Mouse (Mus musculus) embryo, embryonic 9.5 days (tissue): ENCODE measurements around the gene Dnase2a.

Experiments
- DNase-seq: peaks from one replicate; pipeline ENCODE4 v3.0.0-alpha.2; 2017; ENCODE audit errors: extremely low spot score

The Dnase2a gene

DNA sequence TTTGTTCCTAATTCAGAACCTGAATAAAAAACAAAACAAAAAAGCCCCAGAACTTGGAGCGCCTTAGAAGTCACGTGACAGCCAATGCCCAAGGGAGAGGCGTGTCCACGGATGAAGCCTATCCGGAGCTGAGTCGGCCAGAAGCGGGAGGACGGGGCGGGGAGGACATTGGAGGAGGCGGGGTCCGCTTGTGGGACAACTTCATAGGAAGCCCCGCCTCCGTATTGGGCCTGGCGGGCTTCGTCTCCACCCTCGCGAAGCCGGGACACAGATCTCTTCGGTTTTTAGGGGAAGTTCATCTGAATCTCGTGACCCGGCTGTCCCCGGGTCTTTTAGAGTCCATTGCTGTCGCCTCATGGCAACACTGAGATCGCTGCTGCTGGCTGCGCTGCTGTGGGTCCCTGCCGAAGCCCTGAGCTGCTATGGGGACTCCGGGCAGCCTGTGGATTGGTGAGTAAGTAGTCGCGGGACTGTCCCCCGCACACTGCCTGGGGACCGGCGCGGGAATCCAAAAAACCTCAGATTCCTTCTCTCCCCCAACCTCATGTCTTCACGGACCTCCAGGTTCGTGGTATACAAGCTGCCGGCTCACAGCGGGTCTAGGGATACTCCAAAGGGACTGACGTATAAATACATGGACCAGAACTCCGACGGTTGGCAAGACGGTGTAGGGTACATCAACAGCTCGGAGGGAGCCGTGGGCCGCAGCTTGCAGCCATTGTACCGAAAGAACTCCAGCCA, at the start of gene Dnase2a:
Gene Dnase2a, plus strand, starts transcription at position 140 of the 741 bp plus-strand sequence.
- DNase-seq, result peak; percentile 94

GRCm38 (mm10) chr8:84871376-84872308, 36.7 kb upstream of the Dnase2a start, which contains the start of gene Syce2:
TSS of gene Syce2 (plus strand) at chr8:84872111.
- peak; percentile 83 for DNase-seq

GRCm38 (mm10) chr8:84872309-84872965, 35.9 kb upstream of the Dnase2a start:
- peak; percentile 49 for DNase-seq

- no peak for DNase-seq
Observed at GRCm38 (mm10) chr8:84873016-84873415, 35.3 kb upstream of the Dnase2a start.

GRCm38 (mm10) chr8:84874339-84874738, 34.0 kb upstream of the Dnase2a start:
- DNase-seq, result no peak

DNA sequence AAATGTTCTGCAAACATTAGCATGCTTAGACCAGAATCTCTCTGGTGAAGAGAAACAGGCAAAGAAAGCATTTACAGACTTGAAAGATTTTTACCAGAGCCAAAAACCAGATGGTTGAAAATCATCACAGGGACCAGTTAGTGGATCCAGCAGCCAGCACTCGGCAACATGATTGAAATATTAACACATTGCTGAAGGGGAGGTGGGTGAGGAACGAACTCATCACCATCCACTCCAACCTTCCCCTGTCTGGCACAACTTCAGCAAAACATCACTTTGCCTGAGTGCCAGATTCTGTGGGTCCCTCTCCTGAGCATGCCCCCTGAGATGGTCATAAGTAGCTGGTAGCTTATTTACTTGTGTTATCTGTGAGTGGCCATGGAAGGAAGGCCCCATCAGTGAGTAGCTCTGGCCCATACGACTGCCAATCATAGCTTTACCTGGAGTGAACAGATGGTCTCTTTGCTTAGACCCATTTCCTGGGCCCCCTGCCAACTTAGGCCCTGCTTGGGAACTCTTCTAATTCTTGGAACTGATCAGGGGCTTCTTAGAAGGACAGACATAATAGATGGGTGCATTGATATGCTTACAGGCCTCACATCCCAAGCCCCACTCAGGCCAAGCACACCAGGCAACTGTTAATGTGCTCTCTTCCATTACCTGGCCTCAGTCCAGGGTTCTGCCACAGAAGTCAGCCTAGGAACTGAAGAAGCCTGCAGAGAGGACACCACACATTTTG, 30.9 kb upstream of the Dnase2a start:
- no peak for DNase-seq

GRCm38 (mm10) chr8:84878915-84879314, 29.4 kb upstream of the Dnase2a start:
- DNase-seq, result no peak

GRCm38 (mm10) chr8:84884728-84885127, 23.6 kb upstream of the Dnase2a start:
- DNase-seq, result no peak

GRCm38 (mm10) chr8:84888280-84888679, 20.1 kb upstream of the Dnase2a start:
- no peak for DNase-seq

DNA sequence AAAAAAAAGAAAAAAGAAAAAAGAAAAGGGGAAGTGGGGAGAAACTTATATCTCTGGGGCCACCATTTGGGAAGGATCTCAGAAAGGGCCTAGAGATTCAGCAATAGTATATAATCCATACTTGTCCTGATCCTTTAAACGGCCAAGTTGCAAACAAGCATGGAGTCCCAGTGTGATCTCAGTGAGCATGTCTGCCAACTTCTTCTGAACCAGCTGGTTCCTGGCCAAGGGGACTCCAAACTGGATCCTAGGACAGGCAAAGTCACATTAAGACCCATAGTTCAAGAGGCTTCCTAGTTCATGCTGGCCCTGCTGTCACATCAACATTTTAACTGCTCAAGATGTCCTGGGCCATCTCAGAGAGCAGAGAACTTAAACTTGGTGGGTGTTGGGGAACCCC, 19.2 kb upstream of the Dnase2a start:
- DNase-seq, result no peak

- no peak for DNase-seq
Observed at GRCm38 (mm10) chr8:84892993-84893708, 15.2 kb upstream of the Dnase2a start.

- DNase-seq, result peak; percentile 89
Observed at GRCm38 (mm10) chr8:84893709-84894134, 14.6 kb upstream of the Dnase2a start, which contains the start of gene Gcdh. TSS of gene Gcdh (minus strand) at chr8:84893921.

- DNase-seq, result no peak
Observed at GRCm38 (mm10) chr8:84895963-84896362, 12.4 kb upstream of the Dnase2a start.

GRCm38 (mm10) chr8:84901071-84901470, 7.3 kb upstream of the Dnase2a start:
- DNase-seq, result no peak

DNA sequence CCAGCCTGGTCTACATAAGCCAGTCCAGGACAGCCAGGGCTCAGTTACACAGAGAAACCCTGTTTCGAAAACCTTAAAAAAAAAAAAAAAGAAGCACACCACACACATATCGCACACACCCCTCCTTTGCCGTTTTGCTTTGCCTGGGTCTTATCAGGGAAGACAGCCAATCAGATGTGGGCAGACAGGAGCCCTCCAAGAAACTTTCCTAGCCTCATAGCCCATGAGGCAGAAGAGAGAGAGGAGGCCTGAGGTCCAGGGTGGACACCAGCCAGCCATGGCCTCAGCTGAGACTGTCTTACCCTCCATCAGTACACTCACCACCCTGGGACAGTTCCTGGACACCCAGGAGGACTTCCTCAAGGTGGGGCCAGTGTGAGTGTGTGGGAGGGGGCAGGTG, 6.6 kb upstream of the Dnase2a start, which contains the start of gene Klf1:
Gene Klf1, plus strand, starts transcription at position 177 of the 400 bp plus-strand sequence.
- no peak for DNase-seq

DNA sequence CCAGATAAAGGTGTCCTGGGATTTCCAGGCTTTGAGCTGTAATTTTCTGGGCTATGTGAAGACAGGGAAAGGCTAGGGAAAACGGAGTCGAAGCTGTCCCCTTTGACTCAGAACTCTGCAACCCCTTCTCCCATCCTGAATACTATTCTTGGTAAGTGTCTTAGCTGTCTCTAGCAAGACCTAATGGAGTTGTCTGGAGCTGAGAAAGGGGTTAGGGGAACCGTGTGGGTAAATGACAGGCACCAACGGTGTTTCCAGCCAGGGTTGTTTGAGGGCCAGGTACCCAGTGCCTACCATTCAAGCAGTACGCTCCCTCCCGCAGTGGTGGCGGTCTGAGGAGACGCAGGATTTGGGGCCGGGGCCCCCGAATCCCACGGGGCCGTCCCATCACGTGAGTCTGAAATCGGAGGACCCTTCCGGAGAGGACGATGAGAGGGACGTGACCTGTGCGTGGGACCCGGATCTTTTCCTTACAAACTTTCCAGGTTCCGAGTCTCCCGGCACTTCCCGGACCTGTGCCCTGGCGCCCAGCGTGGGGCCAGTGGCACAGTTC, 5.9 kb upstream of the Dnase2a start:
- no peak for DNase-seq

DNA sequence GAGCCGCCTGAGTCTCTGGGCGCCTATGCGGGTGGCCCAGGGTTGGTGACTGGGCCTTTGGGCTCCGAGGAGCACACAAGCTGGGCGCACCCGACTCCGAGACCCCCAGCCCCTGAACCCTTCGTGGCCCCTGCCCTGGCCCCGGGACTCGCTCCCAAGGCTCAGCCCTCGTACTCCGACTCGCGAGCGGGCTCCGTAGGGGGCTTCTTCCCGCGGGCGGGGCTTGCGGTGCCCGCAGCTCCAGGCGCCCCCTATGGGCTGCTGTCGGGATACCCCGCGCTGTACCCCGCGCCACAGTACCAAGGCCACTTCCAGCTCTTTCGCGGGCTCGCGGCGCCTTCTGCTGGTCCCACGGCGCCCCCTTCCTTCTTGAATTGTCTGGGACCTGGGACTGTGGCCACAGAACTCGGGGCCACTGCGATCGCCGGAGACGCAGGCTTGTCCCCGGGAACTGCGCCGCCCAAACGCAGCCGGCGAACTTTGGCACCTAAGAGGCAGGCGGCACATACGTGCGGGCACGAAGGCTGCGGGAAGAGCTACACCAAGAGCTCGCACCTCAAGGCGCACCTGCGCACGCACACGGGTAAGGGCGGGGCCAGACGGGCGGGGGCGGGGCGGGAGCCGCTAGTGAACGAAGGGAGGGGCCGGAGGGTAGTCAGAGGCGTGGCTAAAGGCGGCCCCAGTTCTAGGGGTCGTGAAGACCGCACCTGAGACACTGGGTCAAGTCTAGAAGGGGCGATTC, 5.3 kb upstream of the Dnase2a start:
- DNase-seq, result peak; percentile 89

DNA sequence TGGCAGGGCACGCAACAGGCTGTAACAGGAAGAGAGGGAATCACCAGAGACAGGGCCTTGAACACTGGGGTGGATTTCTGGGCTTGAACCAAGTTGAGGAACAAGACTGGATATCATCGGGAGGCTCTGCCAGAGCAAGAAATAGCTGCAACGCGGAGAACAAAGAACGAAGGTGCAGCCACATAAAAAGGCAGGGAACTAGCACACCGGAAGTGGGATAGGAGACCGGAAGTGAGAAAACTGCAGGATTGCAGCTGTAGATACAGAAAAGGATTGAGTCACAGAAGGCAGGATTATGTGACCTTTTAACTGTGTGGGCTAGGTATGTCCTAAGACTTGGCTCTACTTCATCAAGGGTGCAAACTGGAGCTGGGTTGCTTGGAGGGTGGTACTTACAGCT, 4.0 kb upstream of the Dnase2a start:
- no peak for DNase-seq

GRCm38 (mm10) chr8:84907037-84907436, 1.3 kb upstream of the Dnase2a start:
- no peak for DNase-seq

GRCm38 (mm10) chr8:84907493-84907892, 867 bp upstream of the Dnase2a start:
- DNase-seq, result no peak
